Mouse (Mus musculus): ENCODE results near the gene Intu.

DNA sequence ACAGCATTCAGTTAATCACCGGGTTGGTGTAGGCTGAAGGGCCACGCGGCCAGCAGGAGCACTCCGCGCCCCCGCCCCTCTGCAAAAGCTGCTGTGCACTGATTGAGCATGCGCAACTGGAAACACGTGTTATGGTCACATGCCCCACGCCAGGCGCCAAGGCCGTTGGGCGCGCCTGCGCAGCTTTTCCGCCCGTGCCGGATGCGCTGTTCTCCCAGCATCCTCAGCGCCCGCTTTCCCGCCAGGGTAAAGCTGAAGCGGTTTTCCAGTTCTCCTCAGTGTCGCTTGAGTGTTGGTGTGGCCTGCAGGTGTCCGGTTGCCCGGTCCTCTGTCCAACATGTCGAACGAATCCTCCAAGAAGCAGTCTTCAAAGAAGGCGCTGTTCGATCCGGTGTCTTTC lies 177.6 kb downstream of the Intu start, which contains the start of gene Slc25a31:
- no peak for TF ChIP-seq POLR2A (IDR thresholded peaks at IDR 0.05; ENCODE audit: borderline replicate concordance, insufficient read depth, low read length)
- TF ChIP-seq CTCF (IDR thresholded peaks at IDR 0.05; ENCODE audit: borderline replicate concordance, insufficient read depth, low read depth, low read length), result no peak
